Mouse (Mus musculus) lung, postnatal 0 days (tissue): ENCODE measurements around the gene Gdap1l1. TPM values are rescaled to one million over a fixed set of nuclear protein-coding genes. Genes with fewer than 3 reads are reported as not detected.

Source experiments
- ATAC-seq: fragments of 200-750 bp; cut with Nextera tagmentation; 2 replicates; pipeline ENCODE4 v1.8.0; 2017; ENCODE audit warnings: moderate library complexity
- DNase-seq: peaks from one replicate; pipeline ENCODE4 v3.0.0-alpha.2; 2016; ENCODE audit warnings: low spot score
- H3K27ac ChIP-seq: fragments of 300-500 bp; sonication (generic); 2 replicates; pipeline ENCODE4 v1.5.1; 2014; ENCODE audit warnings: antibody characterized with exemption, mild to moderate bottlenecking, low read length, mixed read lengths
- H3K27me3 ChIP-seq: fragments of 300-500 bp; sonication (generic); replicated peaks from 2 replicates; pipeline ENCODE4 v1.6.1; 2014; ENCODE audit warnings: low read length, mixed read lengths; ENCODE audit not compliant: insufficient read depth
- H3K36me3 ChIP-seq: fragments of 300-500 bp; sonication (generic); 2 replicates; pipeline ENCODE4 v1.6.1; 2014; ENCODE audit warnings: low read length, mixed read lengths; ENCODE audit not compliant: insufficient read depth
- H3K4me1 ChIP-seq: fragments of 300-500 bp; sonication (generic); 2 replicates; pipeline ENCODE4 v1.6.1; 2014; ENCODE audit warnings: antibody characterized with exemption, low read depth, low read length, mixed read lengths; ENCODE audit not compliant: insufficient read depth
- H3K4me2 ChIP-seq: fragments of 300-500 bp; sonication (generic); replicated peaks from 2 replicates; pipeline ENCODE4 v1.6.1; 2014; ENCODE audit warnings: low read depth, mild to moderate bottlenecking, low read length, moderate library complexity, mixed read lengths
- H3K4me3 ChIP-seq: fragments of 300-500 bp; sonication (generic); 2 replicates; pipeline ENCODE4 v1.5.1; 2014; ENCODE audit warnings: low read depth, low read length
- H3K9ac ChIP-seq: fragments of 300-500 bp; sonication (generic); replicated peaks from 2 replicates; pipeline ENCODE4 v1.6.1; 2014; ENCODE audit warnings: low read depth, mild to moderate bottlenecking
- H3K9me3 ChIP-seq: fragments of 300-500 bp; sonication (generic); 2 replicates; pipeline ENCODE4 v1.6.1; 2016; ENCODE audit warnings: low read length, mixed read lengths
- CTCF ChIP-seq: IDR thresholded peaks from 2 replicates; pipeline ENCODE4 v1.5.1; 2016; ENCODE audit warnings: antibody characterized with exemption, mild to moderate bottlenecking
- EP300 ChIP-seq: IDR thresholded peaks from 2 replicates; pipeline ENCODE4 v1.6.1; 2016; ENCODE audit warnings: antibody characterized with exemption, mild to moderate bottlenecking, control low read depth
- WGBS: fragments of 180-500 bp; shearing (Covaris S2); extraction: QIAGEN DNeasy Blood & Tissue Kit; methylation state at CpG from one replicate; pipeline ENCODE4 v1.1.7; 2014; 5-methylcytosine and 5-hydroxymethylcytosine counted together
- polyA plus RNA-seq: library from polyadenylated mRNA; unstranded; fragments of >200 nt; fragmentation: Nextera tagmentation; extraction: Ambion mirVana; gene quantifications from 2 replicates; pipeline ENCODE4 v1.2.1, GENCODE M21; 2015

Gdap1l1 gene
- polyA plus RNA-seq, result 0.37 and 0.43 TPM in 2 replicates

DNA sequence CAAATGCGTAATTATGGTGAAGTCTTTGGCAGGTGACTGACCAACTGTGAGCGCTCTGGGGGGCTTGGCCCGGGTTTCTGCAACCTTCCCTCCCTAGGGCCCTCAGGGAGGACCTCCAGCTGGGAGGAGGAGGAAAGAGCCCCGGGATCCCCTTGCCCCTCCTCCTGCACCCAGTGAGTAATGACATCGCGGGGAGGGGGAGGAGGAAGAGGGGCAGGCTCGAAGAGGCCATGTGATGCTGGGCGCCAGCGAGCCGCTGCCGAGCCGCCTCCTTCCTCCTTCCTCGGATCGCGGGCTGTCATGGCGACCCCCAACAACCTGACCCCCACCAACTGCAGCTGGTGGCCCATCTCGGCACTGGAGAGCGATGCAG is at the start of gene Gdap1l1:
TSS of gene Gdap1l1 (plus strand) at position 231 of the 373 bp plus-strand sequence.
- TF ChIP-seq CTCF (no peak), EP300 (no peak)
- H3K9ac ChIP-seq, result no peak within 1 kb of the TSS
- WGBS, result 2% methylated on average over 17 of the region's 18 CpGs
- H3K4me3 ChIP-seq, result no peak within 1 kb of the TSS
- no peak for DNase-seq
- H3K4me1 ChIP-seq, result no peaks in the 10 kb centered on the region
- H3K36me3 ChIP-seq, result no peaks in the 10 kb centered on the region
- H3K27ac ChIP-seq, result no peak within 1 kb of the TSS
- H3K4me2 ChIP-seq, result peak within 1 kb of the TSS; percentile 28; the same call in 1 of the 2 replicates
- peaks cover 14% of the 10 kb centered on the region; the same call in 1 of the 2 replicates for H3K27me3 ChIP-seq
- no peaks in the 10 kb centered on the region for H3K9me3 ChIP-seq
- no peak for ATAC-seq

GRCm38 (mm10) chr2:163392436-163392835 is 45.8 kb upstream of the Gdap1l1 start:
- no peak overlapping the region for H3K4me3 ChIP-seq
- H3K27ac ChIP-seq, result no peak overlapping the region
- H3K9me3 ChIP-seq, result no peaks in the 10 kb centered on the region
- H3K4me1 ChIP-seq, result no peaks in the 10 kb centered on the region
- ATAC-seq (peak; percentile 49), DNase-seq (no peak)
- TF ChIP-seq EP300, result no peak
- TF ChIP-seq CTCF, result no peak
- 60% methylated on average over 6 of the region's 6 CpGs for WGBS
- no peak overlapping the region for H3K9ac ChIP-seq
- H3K4me2 ChIP-seq, result no peak overlapping the region
- H3K27me3 ChIP-seq, result no peaks in the 10 kb centered on the region
- no peaks in the 10 kb centered on the region for H3K36me3 ChIP-seq

DNA sequence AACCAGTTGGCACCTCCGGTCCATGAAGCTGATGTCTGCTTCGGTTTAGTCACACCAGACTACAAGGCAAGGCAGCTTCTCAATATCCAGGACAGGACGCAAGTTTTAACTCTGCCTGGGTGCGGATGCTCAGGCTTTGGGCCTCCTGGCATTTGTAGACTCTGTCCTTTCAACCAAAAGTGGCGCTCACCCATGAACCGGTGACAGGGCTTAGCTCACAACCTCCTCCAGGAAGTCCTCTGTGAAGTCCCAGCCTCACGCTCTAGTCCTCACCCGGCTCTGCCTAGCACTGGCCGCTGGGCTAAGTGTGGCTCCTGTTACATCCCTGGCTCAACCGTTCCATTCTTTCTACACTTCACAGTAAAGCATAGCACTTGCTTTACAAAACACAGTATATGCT is 45.0 kb upstream of the Gdap1l1 start:
- no peak for DNase-seq
- H3K9me3 ChIP-seq, result no peaks in the 10 kb centered on the region
- H3K36me3 ChIP-seq, result no peaks in the 10 kb centered on the region
- H3K27ac ChIP-seq, result no peak overlapping the region
- no peaks in the 10 kb centered on the region for H3K27me3 ChIP-seq
- TF ChIP-seq CTCF (no peak), EP300 (no peak)
- no peak overlapping the region for H3K4me3 ChIP-seq
- no peaks in the 10 kb centered on the region for H3K4me1 ChIP-seq
- 88% methylated on average over 10 of the region's 10 CpGs for WGBS
- no peak for ATAC-seq
- no peak overlapping the region for H3K9ac ChIP-seq
- no peak overlapping the region for H3K4me2 ChIP-seq

DNA sequence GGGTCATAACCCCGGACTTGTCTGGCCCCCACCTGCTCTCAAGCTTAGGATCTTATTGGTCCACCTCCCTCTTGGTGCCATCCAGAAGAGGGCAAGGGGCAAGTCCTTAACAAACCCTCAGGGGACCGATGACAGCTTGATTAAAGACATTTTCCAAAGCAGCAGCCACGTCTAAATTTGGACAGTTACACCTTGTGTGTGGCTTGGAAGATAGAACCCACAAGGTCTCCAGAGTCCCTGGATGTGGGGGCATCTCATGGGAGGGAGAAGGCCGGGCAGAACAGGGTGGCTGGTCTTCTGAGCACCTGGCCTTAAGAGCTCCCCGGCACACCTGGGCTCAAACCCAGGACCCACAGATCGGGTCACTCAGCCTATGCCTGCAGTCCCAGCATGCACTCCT is 44.3 kb upstream of the Gdap1l1 start:
- TF ChIP-seq CTCF (no peak), EP300 (no peak)
- WGBS, result 51% methylated on average over 6 of the region's 6 CpGs
- H3K27ac ChIP-seq, result no peak overlapping the region
- no peak overlapping the region for H3K4me3 ChIP-seq
- no peaks in the 10 kb centered on the region for H3K9me3 ChIP-seq
- no peaks in the 10 kb centered on the region for H3K27me3 ChIP-seq
- H3K4me2 ChIP-seq, result no peak overlapping the region
- H3K36me3 ChIP-seq, result no peaks in the 10 kb centered on the region
- ATAC-seq (no peak), DNase-seq (no peak)
- H3K4me1 ChIP-seq, result no peaks in the 10 kb centered on the region
- H3K9ac ChIP-seq, result no peak overlapping the region

GRCm38 (mm10) chr2:163394977-163395376 is 43.3 kb upstream of the Gdap1l1 start:
- Histone ChIP-seq H3K27me3 (no peaks in the 10 kb centered on the region), H3K4me3 (no peak overlapping the region), H3K27ac (no peak overlapping the region), H3K9ac (no peak overlapping the region), H3K36me3 (no peaks in the 10 kb centered on the region), H3K9me3 (no peaks in the 10 kb centered on the region), H3K4me1 (no peaks in the 10 kb centered on the region), H3K4me2 (peak overlapping the region; percentile 19; the same call in 1 of the 2 replicates)
- ATAC-seq, result no peak
- 60% methylated on average over 6 of the region's 6 CpGs for WGBS
- TF ChIP-seq CTCF (no peak), EP300 (no peak)
- DNase-seq, result no peak

- Histone ChIP-seq H3K9me3 (no peaks in the 10 kb centered on the region), H3K9ac (0 out of 2 replicates have a peak overlapping the region, but pooled peaks have one; percentile 38), H3K4me2 (peak overlapping the region; percentile 49), H3K27ac (no peak overlapping the region), H3K27me3 (no peaks in the 10 kb centered on the region), H3K4me1 (no peaks in the 10 kb centered on the region), H3K4me3 (peak overlapping the region; percentile 30), H3K36me3 (no peaks in the 10 kb centered on the region)
- WGBS, result 78% methylated on average over 19 of the region's 19 CpGs
- ATAC-seq (0 out of 2 replicates have a peak, but pooled peaks have one; percentile 5), DNase-seq (no peak)
- TF ChIP-seq EP300 (no peak), CTCF (no peak)
These were observed 41.2 kb upstream of the Gdap1l1 start for GRCm38 (mm10) chr2:163397071-163397470.

- Histone ChIP-seq H3K36me3 (no peaks in the 10 kb centered on the region), H3K4me1 (no peaks in the 10 kb centered on the region), H3K27ac (peak within 1 kb of the TSS; percentile 57; the same call in 1 of the 2 replicates), H3K4me2 (peak within 1 kb of the TSS; percentile 49), H3K9ac (0 out of 2 replicates have a peak within 1 kb of the TSS, but pooled peaks have one; percentile 38), H3K9me3 (no peaks in the 10 kb centered on the region), H3K4me3 (peak within 1 kb of the TSS; percentile 30), H3K27me3 (no peaks in the 10 kb centered on the region)
- DNase-seq (peak; percentile 80), ATAC-seq (peak; percentile 89)
- TF ChIP-seq CTCF (peak; percentile 7; the same call in 1 of the 2 replicates), EP300 (no peak)
- WGBS, result 8% methylated on average over 10 of the region's 10 CpGs
These were observed 40.4 kb upstream of the Gdap1l1 start, which contains the start of gene Jph2 for GRCm38 (mm10) chr2:163397905-163398304. Gene Jph2 (minus strand): TSS chr2:163397993.
